Mouse (Mus musculus): ENCODE measurements around the gene Rnft2. TPM values are rescaled to one million over a fixed set of nuclear protein-coding genes. Genes with fewer than 3 reads are reported as not detected.
A peak's percentile ranks its signal among the peaks of the same experiment; 100 is the strongest.

Rnft2 gene
- polyA plus RNA-seq, 1 experiment: 7.8 TPM

GRCm38 (mm10) chr5:118155565-118155947 is 89.4 kb downstream of the Rnft2 start:
- no peaks in the 10 kb centered on the region for H3K9me3 ChIP-seq (replicated peaks; ENCODE audit: control insufficient read depth, insufficient read depth, low read length, poor library complexity, severe bottlenecking)
- H3K4me1 ChIP-seq (ENCODE audit: control insufficient read depth, insufficient read depth, low read length): no peaks in the 10 kb centered on the region
- no peak overlapping the region for H3K4me3 ChIP-seq (ENCODE audit: low read depth, low read length)
- TF ChIP-seq EP300 (IDR thresholded peaks at IDR 0.05; ENCODE audit: insufficient read depth, low read depth, low read length): no peak
- H3K27ac ChIP-seq (ENCODE audit: insufficient read depth, low read length): no peak overlapping the region
- no peak overlapping the region for H3K9ac ChIP-seq (ENCODE audit: low read depth, poor library complexity, severe bottlenecking)
- H3K27me3 ChIP-seq (ENCODE audit: control insufficient read depth, insufficient read depth, low read length, poor library complexity, severe bottlenecking): no peaks in the 10 kb centered on the region
- no peaks in the 10 kb centered on the region for H3K36me3 ChIP-seq (ENCODE audit: control insufficient read depth, insufficient read depth, low read length, poor library complexity, severe bottlenecking)

GRCm38 (mm10) chr5:118154839-118155564 is 89.9 kb downstream of the Rnft2 start, which contains the start of gene Fbxw8:
Fbxw8 (minus strand) TSS chr5:118155464.
- H3K36me3 ChIP-seq (ENCODE audit: control insufficient read depth, insufficient read depth, low read length, poor library complexity, severe bottlenecking): no peaks in the 10 kb centered on the region
- H3K27ac ChIP-seq (ENCODE audit: insufficient read depth, low read length): no peak within 1 kb of the TSS
- H3K4me1 ChIP-seq (ENCODE audit: control insufficient read depth, insufficient read depth, low read length): no peaks in the 10 kb centered on the region
- H3K27me3 ChIP-seq (ENCODE audit: control insufficient read depth, insufficient read depth, low read length, poor library complexity, severe bottlenecking): no peaks in the 10 kb centered on the region
- H3K9me3 ChIP-seq (replicated peaks; ENCODE audit: control insufficient read depth, insufficient read depth, low read length, poor library complexity, severe bottlenecking): no peaks in the 10 kb centered on the region
- TF ChIP-seq EP300 (IDR thresholded peaks at IDR 0.05; ENCODE audit: insufficient read depth, low read depth, low read length) (no peak), POLR2A (IDR thresholded peaks at IDR 0.05; ENCODE audit: insufficient read depth, low read length) (no peak), CTCF (IDR thresholded peaks at IDR 0.05; ENCODE audit: low read depth, low read length) (no peak)
- H3K4me3 ChIP-seq (ENCODE audit: low read depth, low read length): peak within 1 kb of the TSS; percentile 90
- peak within 1 kb of the TSS; percentile 73 for H3K9ac ChIP-seq (ENCODE audit: low read depth, poor library complexity, severe bottlenecking)

- H3K4me1 ChIP-seq (ENCODE audit: control insufficient read depth, insufficient read depth, low read length): no peaks in the 10 kb centered on the region
- H3K27me3 ChIP-seq (ENCODE audit: control insufficient read depth, insufficient read depth, low read length, poor library complexity, severe bottlenecking): no peaks in the 10 kb centered on the region
- H3K9ac ChIP-seq (ENCODE audit: low read depth, poor library complexity, severe bottlenecking): no peak overlapping the region
- H3K36me3 ChIP-seq (ENCODE audit: control insufficient read depth, insufficient read depth, low read length, poor library complexity, severe bottlenecking): no peaks in the 10 kb centered on the region
- TF ChIP-seq EP300 (IDR thresholded peaks at IDR 0.05; ENCODE audit: insufficient read depth, low read depth, low read length) (no peak), CTCF (IDR thresholded peaks at IDR 0.05; ENCODE audit: low read depth, low read length) (no peak), POLR2A (IDR thresholded peaks at IDR 0.05; ENCODE audit: insufficient read depth, low read length) (no peak)
- H3K27ac ChIP-seq (ENCODE audit: insufficient read depth, low read length): no peak overlapping the region
- no peaks in the 10 kb centered on the region for H3K9me3 ChIP-seq (replicated peaks; ENCODE audit: control insufficient read depth, insufficient read depth, low read length, poor library complexity, severe bottlenecking)
- no peak overlapping the region for H3K4me3 ChIP-seq (ENCODE audit: low read depth, low read length)
Measured at GRCm38 (mm10) chr5:118149711-118150110, 95.2 kb downstream of the Rnft2 start.

GRCm38 (mm10) chr5:118147264-118147663 is 97.7 kb downstream of the Rnft2 start:
- Histone ChIP-seq H3K9ac (ENCODE audit: low read depth, poor library complexity, severe bottlenecking) (no peak overlapping the region), H3K9me3 (replicated peaks; ENCODE audit: control insufficient read depth, insufficient read depth, low read length, poor library complexity, severe bottlenecking) (no peaks in the 10 kb centered on the region), H3K4me1 (ENCODE audit: control insufficient read depth, insufficient read depth, low read length) (no peaks in the 10 kb centered on the region), H3K27me3 (ENCODE audit: control insufficient read depth, insufficient read depth, low read length, poor library complexity, severe bottlenecking) (no peaks in the 10 kb centered on the region), H3K4me3 (ENCODE audit: low read depth, low read length) (no peak overlapping the region), H3K36me3 (ENCODE audit: control insufficient read depth, insufficient read depth, low read length, poor library complexity, severe bottlenecking) (peaks cover 3% of the 10 kb centered on the region; the same call in 1 of the 2 replicates), H3K27ac (ENCODE audit: insufficient read depth, low read length) (no peak overlapping the region)
- no peak for TF ChIP-seq CTCF (IDR thresholded peaks at IDR 0.05; ENCODE audit: low read depth, low read length)
- no peak for TF ChIP-seq EP300 (IDR thresholded peaks at IDR 0.05; ENCODE audit: insufficient read depth, low read depth, low read length)
- no peak for TF ChIP-seq POLR2A (IDR thresholded peaks at IDR 0.05; ENCODE audit: insufficient read depth, low read length)

GRCm38 (mm10) chr5:118145999-118146679 is 98.8 kb downstream of the Rnft2 start:
- no peak overlapping the region for H3K4me3 ChIP-seq (ENCODE audit: low read depth, low read length)
- peaks cover 5% of the 10 kb centered on the region; the same call in 1 of the 2 replicates for H3K36me3 ChIP-seq (ENCODE audit: control insufficient read depth, insufficient read depth, low read length, poor library complexity, severe bottlenecking)
- no peak overlapping the region for H3K9ac ChIP-seq (ENCODE audit: low read depth, poor library complexity, severe bottlenecking)
- no peaks in the 10 kb centered on the region for H3K4me1 ChIP-seq (ENCODE audit: control insufficient read depth, insufficient read depth, low read length)
- no peaks in the 10 kb centered on the region for H3K9me3 ChIP-seq (replicated peaks; ENCODE audit: control insufficient read depth, insufficient read depth, low read length, poor library complexity, severe bottlenecking)
- H3K27me3 ChIP-seq (ENCODE audit: control insufficient read depth, insufficient read depth, low read length, poor library complexity, severe bottlenecking): no peaks in the 10 kb centered on the region
- no peak overlapping the region for H3K27ac ChIP-seq (ENCODE audit: insufficient read depth, low read length)
- no peak for TF ChIP-seq EP300 (IDR thresholded peaks at IDR 0.05; ENCODE audit: insufficient read depth, low read depth, low read length)

- Histone ChIP-seq H3K4me1 (ENCODE audit: control insufficient read depth, insufficient read depth, low read length) (no peaks in the 10 kb centered on the region), H3K4me3 (ENCODE audit: low read depth, low read length) (no peak overlapping the region), H3K27me3 (ENCODE audit: control insufficient read depth, insufficient read depth, low read length, poor library complexity, severe bottlenecking) (no peaks in the 10 kb centered on the region), H3K9ac (ENCODE audit: low read depth, poor library complexity, severe bottlenecking) (no peak overlapping the region), H3K27ac (ENCODE audit: insufficient read depth, low read length) (no peak overlapping the region), H3K36me3 (ENCODE audit: control insufficient read depth, insufficient read depth, low read length, poor library complexity, severe bottlenecking) (peaks cover 5% of the 10 kb centered on the region; the same call in 1 of the 2 replicates), H3K9me3 (replicated peaks; ENCODE audit: control insufficient read depth, insufficient read depth, low read length, poor library complexity, severe bottlenecking) (no peaks in the 10 kb centered on the region)
- TF ChIP-seq POLR2A (IDR thresholded peaks at IDR 0.05; ENCODE audit: insufficient read depth, low read length): no peak
Measured at GRCm38 (mm10) chr5:118145458-118145857, 99.5 kb downstream of the Rnft2 start.

Measured in ES-Bruce4 (cell line).